Mouse (Mus musculus) ES-E14 (cell line): ENCODE data around the gene Stard5. TPM values are rescaled to one million over a fixed set of nuclear protein-coding genes. Genes with fewer than 3 reads are reported as not detected.

Experiments
- DNase-seq: peaks from one replicate; pipeline ENCODE4 v3.0.0-alpha.2; 2013; ENCODE audit warnings: low read depth, low spot score
- H3K27ac ChIP-seq: 2 replicates; pipeline ENCODE4 v1.5.1; 2012; ENCODE audit warnings: low read depth, mild to moderate bottlenecking, low read length, moderate library complexity, mixed read lengths; ENCODE audit not compliant: poor library complexity, insufficient read depth, severe bottlenecking
- H3K36me3 ChIP-seq: 2 replicates; pipeline ENCODE4 v1.6.1; 2012; ENCODE audit warnings: mild to moderate bottlenecking, low read length, moderate library complexity, mixed read lengths; ENCODE audit not compliant: control insufficient read depth, poor library complexity, insufficient read depth, severe bottlenecking
- H3K4me1 ChIP-seq, 2 experiments: fragments of 150-350 bp in 1 of 2; sonication (generic) in 1 of 2; 2 replicates each; pipeline ENCODE4 v1.6.1; 2012; ENCODE audit warnings: low read length in 2 of 2, mild to moderate bottlenecking in 1 of 2, mixed read lengths in 1 of 2; ENCODE audit not compliant: control insufficient read depth in 2 of 2, insufficient read depth in 2 of 2, poor library complexity in 1 of 2
- H3K4me3 ChIP-seq, 2 experiments: fragments of 150-350 bp in 1 of 2; sonication (generic) in 1 of 2; 2 replicates each; pipeline ENCODE4 v1.5.1; 2012; ENCODE audit warnings: low read length in 2 of 2, low read depth in 1 of 2, mild to moderate bottlenecking in 1 of 2, mixed read lengths in 1 of 2; ENCODE audit not compliant: insufficient read depth in 1 of 2, poor library complexity in 1 of 2, severe bottlenecking in 1 of 2
- H3K9ac ChIP-seq: 2 replicates; pipeline ENCODE4 v1.6.1; 2012; ENCODE audit warnings: low read depth, mild to moderate bottlenecking, low read length, mixed read lengths; ENCODE audit not compliant: poor library complexity, insufficient read depth, severe bottlenecking
- H3K9me3 ChIP-seq: fragments of 150-350 bp; sonication (generic); 2 replicates; pipeline ENCODE4 v1.6.1; 2012; ENCODE audit warnings: low read depth, mild to moderate bottlenecking, low read length; ENCODE audit not compliant: control insufficient read depth, insufficient read depth
- CHD2 ChIP-seq: IDR thresholded peaks from 2 replicates; pipeline ENCODE4 v1.6.1; 2014; ENCODE audit warnings: mild to moderate bottlenecking, low read depth, low read length, inconsistent platforms
- HCFC1 ChIP-seq: IDR thresholded peaks from 2 replicates; pipeline ENCODE4 v1.6.1; 2012; ENCODE audit warnings: low read length, inconsistent platforms, borderline replicate concordance; ENCODE audit not compliant: insufficient read depth
- MAFK ChIP-seq: IDR thresholded peaks from 2 replicates; pipeline ENCODE4 v1.6.1; 2014; ENCODE audit warnings: mild to moderate bottlenecking, low read depth, low read length, inconsistent platforms; ENCODE audit not compliant: insufficient read depth
- ZC3H11A ChIP-seq: IDR thresholded peaks from 2 replicates; pipeline ENCODE4 v1.6.1; 2012; ENCODE audit warnings: low read depth, mild to moderate bottlenecking, inconsistent platforms, low read length, borderline replicate concordance
- ZNF384 ChIP-seq: IDR thresholded peaks from 2 replicates; pipeline ENCODE4 v1.6.1; 2012; ENCODE audit warnings: low read depth, low read length, inconsistent platforms
- in situ Hi-C, 2 experiments: fragments of 600-800 bp; cut with MboI; formaldehyde crosslinking; loops; one replicate each; pipeline ENCODE4 v1.15.1; 2025; ENCODE audit warnings: low sequenced_read_pairs in 2 of 2, inconsistent platforms in 1 of 2; ENCODE audit not compliant: unreplicated experiment in 2 of 2
- total RNA-seq: library from RNA; depleted of rRNA; stranded (reverse); fragments of 300-350 nt; gene quantifications from 2 replicates; pipeline ENCODE4 v1.2.3, GENCODE M21; 2012

Gene Stard5
- total RNA-seq, 1 experiment: 8.1 TPM

GRCm38 (mm10) chr7:83653605-83654051 lies 21.9 kb downstream of the Stard5 start:
- no peak for DNase-seq
- in situ Hi-C loops: no loop called here
- no peak overlapping the region for H3K9ac ChIP-seq

GRCm38 (mm10) chr7:83654196-83654595 lies 22.4 kb downstream of the Stard5 start:
- H3K36me3 ChIP-seq: no peaks in the 10 kb centered on the region
- H3K4me1 ChIP-seq: no peaks in the 10 kb centered on the region
- DNase-seq: no peak
- H3K4me3 ChIP-seq: no peak overlapping the region
- no peak overlapping the region for H3K27ac ChIP-seq
- no peak overlapping the region for H3K9ac ChIP-seq
- no peaks in the 10 kb centered on the region for H3K9me3 ChIP-seq
- in situ Hi-C loops: no loop called here
- TF ChIP-seq ZNF384: no peak
- no peak for TF ChIP-seq MAFK
- TF ChIP-seq HCFC1: no peak
- TF ChIP-seq CHD2: no peak
- no peak for TF ChIP-seq ZC3H11A

More at GRCm38 (mm10) chr7:83653605-83654051, 21.9 kb downstream of the Stard5 start:
- Histone ChIP-seq H3K36me3 (no peaks in the 10 kb centered on the region), H3K27ac (no peak overlapping the region), H3K4me3 (no peak overlapping the region), H3K9me3 (no peaks in the 10 kb centered on the region), H3K4me1 (no peaks in the 10 kb centered on the region)
- TF ChIP-seq ZC3H11A (no peak), HCFC1 (no peak), ZNF384 (no peak), MAFK (no peak)

- Histone ChIP-seq H3K9me3 (no peaks in the 10 kb centered on the region), H3K27ac (no peak overlapping the region), H3K36me3 (no peaks in the 10 kb centered on the region), H3K9ac (no peak overlapping the region), H3K4me1 (no peaks in the 10 kb centered on the region), H3K4me3 (no peak overlapping the region)
- in situ Hi-C loops: no loop called here
- no peak for TF ChIP-seq HCFC1
- no peak for TF ChIP-seq ZNF384
- TF ChIP-seq MAFK: no peak
- TF ChIP-seq ZC3H11A: no peak
- TF ChIP-seq CHD2: no peak
- no peak for DNase-seq
These were observed 23.3 kb downstream of the Stard5 start for GRCm38 (mm10) chr7:83654938-83655630.

- Histone ChIP-seq H3K4me3 (no peak overlapping the region), H3K36me3 (no peaks in the 10 kb centered on the region), H3K27ac (no peak overlapping the region), H3K9ac (no peak overlapping the region), H3K9me3 (no peaks in the 10 kb centered on the region), H3K4me1 (no peaks in the 10 kb centered on the region)
- no peak for TF ChIP-seq HCFC1
- TF ChIP-seq MAFK: no peak
- TF ChIP-seq CHD2: no peak
- no peak for TF ChIP-seq ZNF384
- no peak for TF ChIP-seq ZC3H11A
- in situ Hi-C loops: no loop called here
- no peak for DNase-seq
These were observed 27.0 kb downstream of the Stard5 start for GRCm38 (mm10) chr7:83658716-83659115.
